Mouse (Mus musculus) hindlimb bud, embryonic 11.5 days (tissue): ENCODE measurements at regions not wholly inside any gene's neighbourhood (a gene's known extent, or its start where the extent isn't known, plus 50 kb on each side); places are given as distances from the start of the nearest gene placed in this dataset.

Source experiments
- DNase-seq: peaks from one replicate; pipeline ENCODE4 v3.0.0-alpha.2; 2012; ENCODE audit warnings: low read depth, low spot score; ENCODE audit errors: extremely low spot score

DNA sequence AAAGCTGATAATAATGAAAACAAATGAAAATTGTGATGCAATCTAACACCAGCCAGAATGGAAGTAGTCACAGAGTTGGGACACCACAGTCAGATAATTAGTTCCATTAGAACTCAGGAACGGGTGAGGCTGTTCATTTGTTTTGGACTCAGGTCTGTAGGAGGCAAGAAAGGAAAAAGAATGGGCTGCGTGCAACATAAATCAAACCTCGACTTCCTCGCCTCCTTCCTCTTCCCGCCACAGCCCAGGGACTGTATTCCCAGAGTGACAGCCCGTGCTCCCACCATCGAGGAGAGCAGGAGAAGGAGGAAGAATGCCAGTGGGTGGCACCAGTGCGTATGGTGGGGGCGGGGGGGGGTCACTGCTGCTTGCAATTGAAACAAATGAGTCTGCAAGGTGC is 339.2 kb upstream of the 4930535I16Rik start:
- DNase-seq = no peak

DNA sequence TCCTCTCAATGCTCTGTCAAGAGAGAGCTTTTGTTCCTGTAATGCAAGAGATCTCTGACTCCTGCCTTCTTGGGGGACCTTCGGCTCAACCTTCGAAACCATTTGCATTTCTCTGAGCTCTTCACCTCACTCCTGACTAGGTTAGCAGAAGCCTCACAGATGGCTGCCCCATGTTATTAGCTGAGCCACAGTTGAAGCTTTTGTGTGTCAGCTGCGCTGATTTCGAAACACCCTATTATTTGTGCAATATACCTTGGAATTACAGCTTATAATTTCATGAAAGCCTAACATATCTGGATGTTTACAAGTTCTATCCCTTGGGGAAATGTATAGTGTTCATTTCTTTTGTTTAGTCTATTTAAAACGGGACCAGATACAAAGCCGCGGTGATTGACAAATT is 338.7 kb upstream of the 4930535I16Rik start:
- DNase-seq = no peak

DNA sequence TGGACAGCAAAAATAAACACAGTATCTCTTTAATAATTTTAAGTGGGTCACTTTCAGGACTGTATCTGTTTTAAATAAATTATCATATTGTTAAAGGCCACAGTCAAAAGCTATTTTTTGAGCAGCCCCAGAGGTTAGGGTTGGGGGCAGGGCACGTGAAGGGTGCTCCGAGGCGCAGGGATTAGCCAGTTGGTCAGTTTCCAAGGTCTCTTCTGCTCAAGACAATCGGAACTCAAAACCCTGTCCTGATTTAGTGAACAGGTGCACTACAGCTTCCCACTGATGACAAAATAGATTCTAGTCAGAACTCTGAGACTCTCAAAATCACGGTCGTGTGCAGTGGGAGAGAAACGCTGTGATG is 337.3 kb upstream of the 4930535I16Rik start:
- no peak for DNase-seq

- no peak for DNase-seq
Observed at GRCm38 (mm10) chr4:124254446-124255182, 336.8 kb upstream of the 4930535I16Rik start.

- DNase-seq = no peak
Observed at GRCm38 (mm10) chr4:124241600-124241999, 323.8 kb upstream of the 4930535I16Rik start.

- DNase-seq = no peak
Observed at GRCm38 (mm10) chr4:124236476-124236875, 318.7 kb upstream of the 4930535I16Rik start.

- DNase-seq = peak; percentile 18
Observed at GRCm38 (mm10) chr4:124228537-124228936, 310.7 kb upstream of the 4930535I16Rik start.

DNA sequence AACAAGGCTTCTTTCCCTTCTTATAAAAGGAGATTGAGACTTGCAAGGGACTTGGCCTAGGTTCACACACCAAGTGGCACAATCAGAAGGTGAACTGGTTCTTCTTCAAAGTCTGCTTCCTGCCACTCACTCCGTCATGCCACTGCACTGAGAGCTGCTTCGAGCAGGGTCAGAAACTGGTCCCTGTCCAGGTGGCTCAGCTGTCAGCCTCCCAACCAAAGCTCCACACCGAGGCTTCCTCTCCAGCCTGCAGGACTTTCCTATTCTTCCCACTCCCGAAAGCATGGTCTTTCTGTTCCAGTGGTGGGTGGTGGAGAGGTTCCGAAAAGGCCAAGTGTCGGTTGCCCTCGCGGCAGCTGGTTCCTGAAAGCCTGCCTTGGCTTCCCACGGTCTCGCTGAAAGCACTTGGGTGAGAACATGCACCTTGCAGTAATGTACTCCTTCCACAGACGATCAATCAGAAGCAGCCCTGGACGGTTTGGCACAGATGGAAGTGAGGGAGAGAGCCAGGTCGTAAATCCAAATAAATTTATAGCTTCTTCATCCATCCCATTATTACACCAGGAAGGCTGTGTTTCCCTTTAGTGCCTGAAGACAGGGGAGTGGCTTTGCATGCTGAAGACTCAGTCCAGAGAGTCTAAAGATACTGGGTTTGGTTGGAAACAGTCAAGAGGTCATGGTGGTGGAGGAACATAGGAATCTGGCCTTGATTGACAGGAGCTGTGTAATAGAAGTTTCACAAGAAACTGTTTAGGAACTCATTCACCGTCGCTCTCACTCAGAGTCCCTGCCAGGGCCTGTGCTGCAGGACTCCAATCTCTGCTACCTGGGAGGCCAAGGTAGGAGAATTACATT is 306.1 kb upstream of the 4930535I16Rik start:
- no peak for DNase-seq

GRCm38 (mm10) chr4:124221736-124222135 is 303.9 kb upstream of the 4930535I16Rik start:
- no peak for DNase-seq

GRCm38 (mm10) chr4:124217206-124217605 is 299.4 kb upstream of the 4930535I16Rik start:
- no peak for DNase-seq

DNA sequence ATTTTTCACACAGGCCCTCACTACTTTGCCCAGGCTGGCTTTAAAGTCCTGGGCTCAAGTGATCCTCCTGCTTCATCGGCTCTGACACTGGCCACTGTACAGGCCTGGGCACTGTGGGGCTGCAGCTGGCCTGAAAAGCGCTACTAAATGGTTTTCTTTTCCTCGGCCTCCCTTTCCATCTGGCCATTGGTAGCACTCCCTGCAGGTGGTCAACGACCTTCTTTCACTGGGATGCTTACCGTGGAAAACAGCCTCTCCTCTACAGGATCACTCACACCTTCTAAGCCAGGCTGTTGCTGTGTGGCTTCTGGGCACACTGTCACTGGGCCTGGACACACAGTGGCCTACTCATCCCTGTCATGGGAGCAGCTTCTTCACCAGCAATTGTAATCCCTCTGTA is 298.5 kb upstream of the 4930535I16Rik start:
- no peak for DNase-seq

DNA sequence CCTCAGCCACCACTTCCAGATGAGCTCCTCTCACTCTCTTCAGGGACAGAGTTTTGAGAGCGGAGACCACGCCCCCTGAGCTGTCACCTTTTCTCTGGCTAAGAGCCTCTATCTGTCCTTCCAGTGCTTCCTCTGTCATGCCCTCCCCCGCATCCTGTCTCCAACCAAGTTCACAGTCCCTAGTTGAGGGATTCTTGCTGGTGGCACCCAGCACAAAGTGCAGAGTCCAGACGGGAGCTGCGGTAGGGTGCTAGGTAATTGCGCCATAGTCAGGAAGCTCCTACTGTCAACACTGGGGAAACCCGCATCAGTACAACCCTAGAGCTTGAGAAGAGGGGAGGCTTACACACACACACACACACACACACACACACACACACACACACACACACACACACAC is 297.3 kb upstream of the 4930535I16Rik start:
- DNase-seq = no peak

DNA sequence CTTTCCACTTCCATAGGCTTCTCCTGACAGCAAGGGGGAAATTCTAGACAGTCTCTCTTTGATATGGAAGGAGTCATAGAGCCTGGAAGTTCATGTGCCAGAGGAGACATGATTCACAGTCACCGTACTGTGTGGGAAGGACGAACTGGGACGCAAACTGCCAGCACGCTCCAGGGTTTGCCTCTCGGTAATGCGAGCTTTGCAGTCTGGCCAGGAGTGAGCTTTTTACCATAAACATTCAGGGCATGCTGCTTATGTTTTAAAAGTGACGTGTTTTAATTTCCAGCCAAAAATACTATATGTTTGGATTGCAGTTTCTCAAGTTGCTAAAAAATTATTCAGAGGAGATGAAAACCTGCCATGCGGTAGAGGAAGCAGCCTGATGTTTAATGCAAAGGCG is 292.3 kb upstream of the 4930535I16Rik start:
- DNase-seq = no peak

DNA sequence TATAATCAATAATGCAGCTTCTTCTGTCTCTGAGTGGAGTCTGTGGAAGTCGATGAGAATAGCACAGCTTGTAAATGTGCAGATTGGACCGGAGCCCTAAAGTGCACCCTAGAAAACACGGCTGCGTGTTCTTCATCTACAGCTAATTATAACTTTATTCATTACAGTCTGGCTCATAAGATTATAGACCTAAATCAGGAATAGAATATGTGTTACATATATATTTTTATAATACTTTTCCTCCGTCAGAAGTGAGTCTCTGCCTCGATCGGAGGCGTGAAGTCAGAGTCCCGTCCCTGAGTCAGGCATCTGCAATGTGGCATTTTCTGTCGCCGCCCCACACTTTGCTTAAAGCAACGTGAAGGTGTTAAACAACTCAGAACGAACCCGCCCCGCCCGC is 288.7 kb upstream of the 4930535I16Rik start:
- no peak for DNase-seq

DNA sequence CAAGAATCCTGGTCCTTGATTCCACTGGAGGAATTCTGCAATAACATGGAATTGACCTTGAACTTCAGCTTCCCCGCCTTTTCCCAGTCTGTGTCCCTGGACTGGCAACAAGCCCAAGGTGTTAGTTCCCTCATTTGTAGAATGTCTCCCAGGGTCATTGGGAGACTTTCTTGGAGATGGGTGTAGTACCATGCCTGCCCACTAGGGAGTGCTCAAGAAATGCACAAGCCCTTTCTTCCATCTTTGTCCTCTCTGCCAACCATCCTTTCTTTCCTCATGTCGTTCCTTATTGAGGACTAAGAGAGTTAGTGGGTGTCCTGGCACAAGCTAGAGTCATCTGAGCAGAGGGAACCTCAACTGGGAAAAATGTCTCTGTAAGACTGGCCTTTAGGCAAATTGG is 285.9 kb upstream of the 4930535I16Rik start:
- DNase-seq = no peak

DNA sequence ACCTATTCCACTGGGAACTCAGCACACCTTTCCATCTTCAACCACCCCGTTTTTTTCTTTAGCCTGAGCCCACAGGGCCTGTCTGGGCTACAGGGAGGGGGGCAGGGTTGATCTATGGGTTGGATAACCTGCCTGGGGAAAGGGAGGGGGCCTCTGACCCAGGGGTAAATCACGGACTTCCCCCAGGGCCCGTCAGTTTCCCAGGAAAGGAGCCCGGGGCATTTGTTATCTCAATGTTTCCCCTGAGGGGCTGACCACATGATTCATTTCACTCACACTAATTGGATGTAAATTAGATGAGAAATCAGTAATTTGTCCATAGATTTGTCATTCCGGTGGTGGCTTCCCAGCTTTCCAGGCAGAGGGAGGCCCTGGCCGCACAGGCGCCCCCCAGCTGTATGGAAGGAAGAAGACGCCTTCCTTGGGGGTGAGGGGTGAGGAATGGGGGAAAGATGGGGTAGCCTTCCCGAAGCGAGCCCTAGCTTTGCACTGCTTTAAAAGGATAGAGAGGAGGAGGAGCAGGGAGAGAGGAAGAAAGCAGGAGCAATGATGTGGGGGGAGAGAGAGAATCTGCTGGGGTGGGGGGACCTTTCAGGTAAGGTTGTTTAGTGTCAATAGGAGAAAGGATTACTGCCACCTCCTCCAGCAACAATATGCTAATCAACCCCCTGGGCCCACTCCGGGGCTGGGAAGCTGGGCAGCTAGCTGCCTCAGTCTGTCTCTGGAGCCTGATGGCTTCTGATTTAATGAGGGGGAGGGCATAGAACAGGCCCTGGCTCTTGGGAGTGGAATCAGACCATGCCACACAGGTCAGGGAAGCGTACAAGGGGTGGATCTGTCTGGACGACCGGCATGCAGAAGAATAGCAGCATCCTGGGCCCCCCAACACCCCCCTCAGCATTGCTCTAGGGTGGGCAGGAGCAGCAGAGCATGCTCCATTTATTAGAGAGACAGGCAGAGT is 282.3 kb upstream of the 4930535I16Rik start:
- DNase-seq = no peak

- DNase-seq = no peak
Observed at GRCm38 (mm10) chr4:124198832-124199231, 281.0 kb upstream of the 4930535I16Rik start.

- no peak for DNase-seq
Observed at GRCm38 (mm10) chr4:124196711-124197110, 278.9 kb upstream of the 4930535I16Rik start.

DNA sequence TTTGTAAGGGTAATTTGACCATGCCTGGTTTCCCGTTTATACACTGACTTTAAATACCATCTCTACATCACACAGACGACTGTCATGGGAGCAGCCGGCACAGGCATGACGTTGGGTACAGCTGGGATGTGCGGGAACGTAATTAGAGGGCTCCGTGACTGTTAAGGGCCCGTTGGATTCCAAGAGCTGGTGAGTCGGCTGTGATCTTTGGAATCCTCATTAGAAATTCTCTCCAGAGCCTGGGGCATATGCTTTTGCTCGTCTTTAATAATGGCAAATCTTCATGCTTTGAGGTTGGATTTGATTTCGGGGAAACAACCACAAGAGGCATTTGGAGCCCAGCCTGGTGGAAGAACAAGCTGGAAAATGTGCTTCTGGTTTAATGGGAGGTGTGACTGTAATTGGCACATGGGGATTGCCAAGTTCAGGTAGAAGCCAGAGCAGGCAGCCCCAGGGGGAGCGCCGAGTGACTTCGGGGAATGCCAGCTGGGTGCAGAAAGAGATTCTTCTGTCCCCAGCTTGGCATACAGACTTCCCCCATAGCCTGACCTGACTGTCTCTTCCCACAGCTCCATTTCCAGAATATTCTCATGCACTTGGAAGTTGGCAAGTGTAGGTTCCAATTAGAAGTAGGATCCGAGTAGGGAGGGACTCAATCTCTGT is 275.4 kb upstream of the 4930535I16Rik start:
- DNase-seq = no peak

DNA sequence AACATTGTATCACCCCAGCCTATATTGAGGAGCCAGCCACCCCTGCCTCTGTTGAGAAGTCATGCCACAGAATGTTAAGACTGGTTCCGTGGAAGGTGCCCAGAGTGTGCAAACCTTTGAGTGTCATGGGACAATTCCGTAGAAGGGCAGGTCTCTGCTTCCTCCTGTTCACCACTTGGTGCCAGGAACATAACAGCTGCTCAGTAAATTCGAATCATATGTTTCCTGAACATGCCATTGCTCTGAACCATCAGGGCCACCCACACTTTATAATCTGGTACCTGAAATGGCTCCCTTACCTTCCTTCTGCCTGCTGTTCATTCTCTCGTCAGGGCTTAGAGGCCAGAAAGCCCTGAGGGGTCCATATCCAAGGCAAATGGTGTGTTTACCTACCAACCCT is 273.0 kb upstream of the 4930535I16Rik start:
- no peak for DNase-seq

DNA sequence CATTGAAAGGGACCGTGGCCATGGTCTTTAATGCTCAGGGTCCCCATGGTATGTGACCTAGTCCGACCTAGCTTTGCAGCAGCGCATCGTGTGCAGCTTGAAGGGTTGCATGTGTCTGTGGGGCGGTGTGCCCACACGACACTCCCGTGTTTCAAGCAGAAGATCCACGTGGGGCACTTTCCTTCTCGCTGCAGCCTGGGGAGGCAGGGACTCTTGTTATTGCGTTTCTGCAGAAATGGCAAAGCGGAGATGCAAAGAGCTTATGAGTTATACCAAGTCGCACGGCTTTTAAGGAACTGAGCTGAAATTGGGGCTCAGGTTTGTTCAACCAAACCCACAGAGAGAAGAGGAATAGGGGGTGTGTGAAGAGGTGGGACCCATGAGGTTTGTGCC is 272.2 kb upstream of the 4930535I16Rik start:
- DNase-seq = no peak
